Mouse (Mus musculus): ENCODE measurements at regions not wholly inside any gene's neighbourhood (a gene's known extent, or its start where the extent isn't known, plus 50 kb on each side); places are given as distances from the start of the nearest gene placed in this dataset.

GRCm38 (mm10) chr17:51534270-51534669 lies 298.8 kb downstream of the Satb1 start:
- CTCF ChIA-PET, result no interaction called here

- CTCF ChIA-PET, result no interaction called here
Measured at GRCm38 (mm10) chr17:51528161-51528560, 304.9 kb downstream of the Satb1 start.

DNA sequence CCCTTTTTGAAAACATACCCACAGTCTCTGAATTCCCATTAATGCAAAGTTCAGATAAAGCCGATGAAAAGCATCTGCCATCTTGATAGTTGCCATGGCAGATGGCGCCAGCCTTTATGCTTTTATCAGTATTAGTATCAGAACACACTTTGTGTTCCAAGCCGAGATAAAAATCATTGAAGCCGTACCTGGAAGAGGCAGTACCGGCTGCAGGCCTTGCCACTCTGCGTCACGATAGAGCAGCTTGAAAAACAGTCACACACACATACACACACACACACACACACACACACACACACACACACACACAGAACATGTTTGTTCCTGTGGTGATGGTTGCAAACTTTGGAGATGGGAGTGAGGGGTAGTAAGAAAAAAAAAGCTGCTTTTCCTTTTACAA lies 306.2 kb downstream of the Satb1 start:
- CTCF ChIA-PET, result no interaction called here

GRCm38 (mm10) chr17:51526464-51526863 lies 306.6 kb downstream of the Satb1 start:
- CTCF ChIA-PET, result no interaction called here

GRCm38 (mm10) chr17:51526021-51526420 lies 307.1 kb downstream of the Satb1 start:
- CTCF ChIA-PET, result no interaction called here

DNA sequence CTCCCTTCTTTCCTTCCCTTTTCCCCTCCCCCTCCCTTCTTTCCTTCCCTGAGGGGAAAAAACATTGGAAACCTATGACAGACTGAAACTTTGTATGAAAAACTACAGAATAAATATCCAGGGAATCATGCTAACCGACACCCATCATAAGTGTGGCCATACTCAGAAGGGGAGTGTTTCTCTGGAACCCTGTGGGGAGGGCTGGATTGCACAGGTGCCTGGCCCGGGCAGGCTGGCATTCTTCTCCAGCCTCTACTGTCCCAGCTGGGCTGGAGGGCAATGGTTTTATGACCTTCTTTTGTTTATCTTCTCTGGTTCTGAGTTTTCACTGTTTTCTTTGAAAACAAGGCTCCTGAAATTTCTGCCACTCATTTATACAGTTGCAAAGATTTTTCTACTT lies 307.9 kb downstream of the Satb1 start:
- CTCF ChIA-PET, result interaction anchor here (0.7 kb wide), 1 partner anchor 18 kb away, joined by 5 read pairs; no protein-coding TSS in a partner anchor

DNA sequence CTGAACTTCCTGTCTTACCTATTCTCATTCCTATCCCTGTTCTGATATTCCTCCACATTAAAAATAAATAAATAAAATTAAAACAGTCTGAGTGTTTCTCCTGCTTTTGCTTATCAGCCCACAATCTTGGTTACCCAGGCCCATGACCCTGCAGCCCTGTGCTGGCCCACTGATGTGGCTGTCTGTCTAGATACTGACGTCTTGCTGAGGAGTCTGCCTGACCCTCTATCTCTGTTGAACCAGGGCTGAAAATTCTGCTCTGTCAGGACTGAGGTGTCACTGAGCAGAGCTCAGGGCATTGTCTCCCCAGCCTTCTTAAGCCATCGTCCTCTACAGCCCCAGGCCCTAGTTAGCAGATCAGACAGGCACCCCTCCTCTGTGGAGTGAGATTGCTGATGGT lies 321.2 kb downstream of the Satb1 start:
- CTCF ChIA-PET, result no interaction called here

- CTCF ChIA-PET, result no interaction called here
Measured at GRCm38 (mm10) chr17:51500751-51501150, 321.6 kb upstream of the Tbc1d5 start.

DNA sequence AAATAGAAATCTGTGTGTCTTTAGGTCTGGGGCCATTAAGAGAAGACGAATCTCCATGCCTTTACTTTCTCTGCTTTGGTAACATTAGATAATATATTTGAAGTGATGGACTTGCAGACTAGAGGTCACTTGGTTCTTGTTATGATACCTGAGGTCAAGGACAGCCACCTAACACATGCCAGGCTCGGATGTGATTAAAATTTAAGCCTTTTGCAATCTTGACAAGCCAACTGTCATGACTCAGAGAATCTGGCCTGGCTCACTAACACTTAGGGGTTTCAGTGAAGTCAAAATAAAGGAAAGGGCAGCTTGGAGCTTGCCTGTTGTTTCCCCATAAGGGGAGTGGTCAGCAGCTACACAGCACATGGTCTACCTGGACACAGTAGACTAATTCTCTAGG lies 320.4 kb upstream of the Tbc1d5 start:
- CTCF ChIA-PET, result no interaction called here

GRCm38 (mm10) chr17:51495038-51495437 lies 315.9 kb upstream of the Tbc1d5 start:
- CTCF ChIA-PET, result interaction anchor here (0.7 kb wide), 1 partner anchor 481 kb away, joined by 4 read pairs; no protein-coding TSS in a partner anchor

DNA sequence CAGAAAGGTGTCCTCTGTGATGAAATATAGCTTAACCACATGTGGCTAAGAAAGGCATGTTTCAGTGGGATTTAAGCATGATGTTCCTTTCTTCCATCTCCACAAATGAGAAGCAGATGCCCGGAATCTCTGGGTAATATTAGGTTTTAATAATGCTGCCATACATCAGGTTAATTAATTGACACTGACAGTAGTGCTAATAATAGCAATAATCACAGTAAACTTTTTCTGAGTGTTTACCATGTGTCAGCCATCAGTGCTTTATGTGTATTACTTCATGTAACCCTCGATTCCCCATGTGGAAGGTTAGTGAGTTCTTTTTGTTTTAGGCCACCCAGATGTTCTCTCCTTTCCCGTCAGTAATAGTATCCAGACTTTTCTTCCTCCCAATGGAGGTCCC lies 310.2 kb upstream of the Tbc1d5 start:
- CTCF ChIA-PET, result no interaction called here

- CTCF ChIA-PET, result no interaction called here
Measured at GRCm38 (mm10) chr17:51487918-51488445, 308.8 kb upstream of the Tbc1d5 start.

DNA sequence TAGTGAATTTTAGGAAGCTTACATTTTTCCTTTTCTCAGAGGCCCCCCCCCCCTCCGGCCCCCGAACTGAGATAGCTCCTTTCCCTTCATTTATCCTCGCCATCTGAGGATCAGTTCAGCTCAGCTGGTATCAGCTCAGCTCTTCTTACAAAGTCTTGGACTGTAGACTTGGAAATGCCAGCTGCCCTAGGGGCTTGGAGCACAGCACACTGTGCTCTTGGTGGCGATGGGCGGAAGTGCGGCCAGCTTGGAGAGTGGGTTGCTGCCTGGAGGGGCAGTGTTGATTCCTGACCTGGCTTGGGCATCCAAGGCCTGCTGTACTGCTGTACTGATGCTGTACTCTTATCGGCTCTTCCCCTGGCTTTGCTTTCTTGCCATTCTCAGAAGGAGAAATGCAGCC lies 298.7 kb upstream of the Tbc1d5 start:
- CTCF ChIA-PET, result no interaction called here

DNA sequence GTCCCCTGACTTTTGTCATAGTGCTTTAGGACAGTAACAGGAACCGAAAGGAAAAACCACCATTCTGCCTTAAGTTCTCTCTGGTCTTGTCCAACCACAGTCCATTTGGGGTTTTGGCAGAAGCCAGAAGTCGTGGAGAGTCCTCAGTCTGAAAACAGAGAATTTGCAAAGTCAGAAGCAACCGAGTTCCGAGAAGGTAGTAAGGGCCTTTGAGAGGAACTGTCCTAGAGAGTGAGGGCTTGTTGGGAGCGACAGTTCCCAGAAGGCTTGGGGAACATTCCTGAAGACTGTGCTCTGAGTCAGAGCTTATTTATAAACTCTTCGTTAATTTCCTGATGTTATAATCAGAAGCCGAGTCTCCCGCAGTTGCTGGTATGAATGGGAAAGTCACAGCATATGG lies 298.3 kb upstream of the Tbc1d5 start:
- CTCF ChIA-PET, result no interaction called here

DNA sequence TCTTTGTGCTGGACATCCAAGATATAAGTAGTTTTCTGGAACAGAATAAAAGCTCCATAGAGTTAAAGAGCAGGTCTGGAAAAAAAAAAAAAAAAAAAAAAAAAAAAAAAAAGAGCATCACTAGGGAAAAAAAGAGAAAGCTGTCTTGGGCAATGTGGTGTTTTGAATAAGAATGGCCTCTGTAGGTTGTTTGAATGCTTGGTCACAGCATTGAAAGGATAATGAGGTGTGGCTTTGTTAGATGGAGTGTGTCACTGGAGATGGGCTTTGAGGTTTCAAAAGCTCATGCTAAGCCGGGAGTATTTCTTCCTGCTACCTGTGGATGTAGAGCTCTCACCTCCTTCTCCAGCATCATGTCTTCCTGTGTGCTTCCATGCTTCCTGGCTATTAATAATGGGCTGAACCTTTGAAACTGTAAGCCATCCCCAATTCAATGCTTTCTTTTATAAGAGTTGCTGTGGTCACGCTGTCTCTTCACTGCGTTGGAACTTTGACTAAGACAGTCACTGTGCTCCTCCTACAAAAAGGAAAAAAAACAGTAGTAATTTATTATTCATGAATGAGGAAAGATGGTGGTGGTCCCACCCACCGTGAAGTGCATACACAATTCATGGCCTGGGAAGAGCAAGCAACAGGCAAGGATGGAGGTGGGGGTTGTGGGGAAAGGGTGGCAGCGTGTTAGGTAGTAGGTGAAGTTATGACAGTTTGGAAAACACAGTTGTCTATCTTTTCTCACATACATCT lies 283.2 kb upstream of the Tbc1d5 start:
- CTCF ChIA-PET, result no interaction called here

DNA sequence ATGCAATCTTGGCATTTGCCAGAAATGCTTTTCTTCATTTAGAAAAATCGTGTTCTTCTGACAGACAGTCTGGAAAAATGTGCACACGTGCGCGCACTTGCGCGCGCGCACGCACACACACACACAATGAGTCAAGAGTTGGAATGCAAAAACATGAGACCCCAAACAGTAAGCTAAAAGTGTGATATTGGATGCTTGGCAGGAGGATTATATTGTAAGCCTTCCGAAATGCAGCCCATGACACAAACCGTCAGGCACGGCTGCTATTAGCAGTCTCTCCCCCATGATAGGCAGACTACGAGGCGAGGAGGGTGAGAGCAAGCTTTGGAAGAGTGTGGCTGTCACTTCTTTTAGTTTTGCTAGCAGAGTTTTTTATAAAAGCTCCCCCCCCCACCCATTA lies 282.1 kb upstream of the Tbc1d5 start:
- CTCF ChIA-PET, result no interaction called here

GRCm38 (mm10) chr17:51459119-51459518 lies 280.0 kb upstream of the Tbc1d5 start:
- CTCF ChIA-PET, result no interaction called here

GRCm38 (mm10) chr17:51415746-51416145 lies 236.6 kb upstream of the Tbc1d5 start:
- CTCF ChIA-PET, result no interaction called here

DNA sequence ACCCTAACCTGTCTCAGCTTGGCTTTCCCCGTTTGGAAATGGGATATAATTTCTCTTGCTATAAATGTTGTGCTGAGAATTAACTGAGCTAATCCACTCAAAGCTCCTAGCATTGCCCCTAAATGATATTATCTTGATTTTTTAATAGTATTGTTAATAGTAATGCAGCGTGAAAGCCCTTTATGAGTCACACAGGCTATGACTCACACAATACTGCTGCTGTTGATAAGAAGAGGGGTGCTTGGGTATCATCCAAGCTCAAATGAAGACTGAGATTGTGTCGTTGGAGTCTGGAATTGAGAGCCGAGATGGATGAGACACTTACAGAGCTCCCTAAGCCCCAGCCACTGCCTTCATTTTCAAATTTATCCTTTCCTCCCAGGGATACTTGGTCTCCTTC lies 235.2 kb upstream of the Tbc1d5 start:
- CTCF ChIA-PET, result no interaction called here

- CTCF ChIA-PET, result no interaction called here
Measured at GRCm38 (mm10) chr17:51413741-51414140, 234.6 kb upstream of the Tbc1d5 start.

- CTCF ChIA-PET, result no interaction called here
Measured at GRCm38 (mm10) chr17:51411545-51412094, 232.5 kb upstream of the Tbc1d5 start.

- CTCF ChIA-PET, result interaction anchor here (0.7 kb wide), 1 partner anchor 995 kb away, joined by 11 read pairs; no protein-coding TSS in a partner anchor
Measured at GRCm38 (mm10) chr17:51408894-51409293, 229.7 kb upstream of the Tbc1d5 start.

GRCm38 (mm10) chr17:51408367-51408766 lies 229.2 kb upstream of the Tbc1d5 start:
- CTCF ChIA-PET, result interaction anchor here (0.7 kb wide), 1 partner anchor 995 kb away, joined by 11 read pairs; no protein-coding TSS in a partner anchor

GRCm38 (mm10) chr17:51407046-51407445 lies 227.9 kb upstream of the Tbc1d5 start:
- CTCF ChIA-PET, result no interaction called here
